Mouse (Mus musculus) embryonic fibroblast, embryonic 13.5 days (primary cell): ENCODE measurements at regions not wholly inside any gene's neighbourhood (a gene's known extent, or its start where the extent isn't known, plus 50 kb on each side); places are given as distances from the start of the nearest gene placed in this dataset.

Experiments used
- CTCF ChIP-seq: IDR thresholded peaks from 2 replicates; pipeline ENCODE4 v1.5.1; 2011; ENCODE audit warnings: mild to moderate bottlenecking, control low read depth, low read length, moderate library complexity, borderline replicate concordance; ENCODE audit not compliant: insufficient read depth
- POLR2A ChIP-seq: IDR thresholded peaks from 2 replicates; pipeline ENCODE4 v1.6.1; 2011; ENCODE audit warnings: low read depth, mild to moderate bottlenecking, control low read depth, low read length, moderate library complexity

DNA sequence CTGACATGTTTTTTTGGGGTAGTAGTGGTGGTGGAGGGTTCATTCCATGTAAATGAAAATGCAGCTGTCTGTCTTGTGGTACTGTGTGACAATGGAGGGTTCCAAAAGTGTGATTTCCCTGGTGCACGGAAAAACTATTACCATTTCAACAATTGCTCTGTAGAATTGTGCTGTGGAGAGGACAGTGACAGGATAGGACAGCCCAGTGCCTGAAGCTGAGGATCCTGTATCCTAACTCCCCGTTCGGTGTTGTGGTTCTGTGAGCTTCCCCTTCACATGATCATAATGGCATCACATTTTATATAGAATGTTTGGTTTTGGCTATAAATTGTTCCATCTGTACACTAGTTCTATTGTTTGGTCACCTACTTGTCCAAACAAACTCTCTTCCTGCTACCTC lies 196.4 kb downstream of the Mex3b start:
- TF ChIP-seq CTCF (no peak), POLR2A (no peak)
